Mouse (Mus musculus) embryonic fibroblast, embryonic 13.5 days (primary cell): ENCODE results near the gene Prkag2. TPM values are rescaled to one million over a fixed set of nuclear protein-coding genes. Genes with fewer than 3 reads are reported as not detected.
A peak's percentile ranks its signal among the peaks of the same experiment; 100 is the strongest.

ENCODE experiments used
- H3K27ac ChIP-seq: 2 replicates; pipeline ENCODE4 v1.5.1; 2012; ENCODE audit warnings: low read length, control low read depth, inconsistent platforms; ENCODE audit not compliant: insufficient read depth
- H3K4me1 ChIP-seq: 2 replicates; pipeline ENCODE4 v1.6.1; 2011; ENCODE audit warnings: low read length; ENCODE audit not compliant: control insufficient read depth, insufficient read depth
- H3K4me3 ChIP-seq: 2 replicates; pipeline ENCODE4 v1.5.1; 2011; ENCODE audit warnings: mild to moderate bottlenecking, control low read depth, low read length; ENCODE audit not compliant: insufficient read depth
- CTCF ChIP-seq: IDR thresholded peaks from 2 replicates; pipeline ENCODE4 v1.5.1; 2011; ENCODE audit warnings: mild to moderate bottlenecking, control low read depth, low read length, moderate library complexity, borderline replicate concordance; ENCODE audit not compliant: insufficient read depth
- POLR2A ChIP-seq: IDR thresholded peaks from 2 replicates; pipeline ENCODE4 v1.6.1; 2011; ENCODE audit warnings: low read depth, mild to moderate bottlenecking, control low read depth, low read length, moderate library complexity
- polyA plus RNA-seq: library from polyadenylated mRNA; stranded (reverse); fragments of >200 nt; gene quantifications from 2 replicates; pipeline ENCODE4 v1.2.4, GENCODE M21; 2011; ENCODE audit warnings: low read depth; ENCODE audit not compliant: missing spikeins, insufficient read length

Gene Prkag2
- polyA plus RNA-seq, 1 experiment = 39.6 TPM

- no peak overlapping the region for H3K27ac ChIP-seq
Observed at GRCm38 (mm10) chr5:25088111-25088510, 12.3 kb downstream of the Prkag2 start.

GRCm38 (mm10) chr5:25087064-25087463, 13.4 kb downstream of the Prkag2 start:
- H3K27ac ChIP-seq = no peak overlapping the region
- TF ChIP-seq POLR2A = no peak
- no peak for TF ChIP-seq CTCF

More at GRCm38 (mm10) chr5:25088111-25088510, 12.3 kb downstream of the Prkag2 start:
- Histone ChIP-seq H3K4me3 (no peak overlapping the region), H3K4me1 (no peaks in the 10 kb centered on the region)
- TF ChIP-seq CTCF (no peak), POLR2A (no peak)

GRCm38 (mm10) chr5:25086234-25086633, 14.2 kb downstream of the Prkag2 start:
- no peak for TF ChIP-seq POLR2A
- no peak for TF ChIP-seq CTCF
- H3K4me3 ChIP-seq = no peak overlapping the region

More at GRCm38 (mm10) chr5:25087064-25087463, 13.4 kb downstream of the Prkag2 start:
- Histone ChIP-seq H3K4me1 (no peaks in the 10 kb centered on the region), H3K4me3 (no peak overlapping the region)

GRCm38 (mm10) chr5:25085170-25085569, 15.3 kb downstream of the Prkag2 start:
- TF ChIP-seq CTCF (no peak), POLR2A (no peak)
- Histone ChIP-seq H3K4me1 (no peaks in the 10 kb centered on the region), H3K4me3 (no peak overlapping the region), H3K27ac (no peak overlapping the region)

More at GRCm38 (mm10) chr5:25086234-25086633, 14.2 kb downstream of the Prkag2 start:
- Histone ChIP-seq H3K4me1 (no peaks in the 10 kb centered on the region), H3K27ac (no peak overlapping the region)

GRCm38 (mm10) chr5:25083816-25084215, 16.6 kb downstream of the Prkag2 start:
- no peak overlapping the region for H3K4me3 ChIP-seq
- H3K4me1 ChIP-seq = no peaks in the 10 kb centered on the region
- H3K27ac ChIP-seq = no peak overlapping the region
- no peak for TF ChIP-seq POLR2A
- no peak for TF ChIP-seq CTCF

GRCm38 (mm10) chr5:25082542-25082941, 17.9 kb downstream of the Prkag2 start:
- H3K27ac ChIP-seq = no peak overlapping the region
- H3K4me3 ChIP-seq = no peak overlapping the region
- no peaks in the 10 kb centered on the region for H3K4me1 ChIP-seq
- no peak for TF ChIP-seq POLR2A
- TF ChIP-seq CTCF = peak; percentile 41; the same call in 1 of the 2 replicates

GRCm38 (mm10) chr5:25081545-25081944, 18.9 kb downstream of the Prkag2 start:
- Histone ChIP-seq H3K4me3 (no peak overlapping the region), H3K4me1 (no peaks in the 10 kb centered on the region), H3K27ac (no peak overlapping the region)
- TF ChIP-seq CTCF (no peak), POLR2A (no peak)

GRCm38 (mm10) chr5:25080994-25081393, 19.4 kb downstream of the Prkag2 start:
- H3K27ac ChIP-seq = no peak overlapping the region
- no peaks in the 10 kb centered on the region for H3K4me1 ChIP-seq
- TF ChIP-seq POLR2A (no peak), CTCF (no peak)
- no peak overlapping the region for H3K4me3 ChIP-seq

GRCm38 (mm10) chr5:25080438-25080945, 19.9 kb downstream of the Prkag2 start:
- TF ChIP-seq CTCF (no peak), POLR2A (no peak)
- Histone ChIP-seq H3K4me1 (no peaks in the 10 kb centered on the region), H3K4me3 (no peak overlapping the region), H3K27ac (no peak overlapping the region)

- TF ChIP-seq POLR2A (no peak), CTCF (no peak)
- Histone ChIP-seq H3K4me3 (no peak overlapping the region), H3K27ac (no peak overlapping the region), H3K4me1 (no peaks in the 10 kb centered on the region)
Observed at GRCm38 (mm10) chr5:25079766-25080265, 20.6 kb downstream of the Prkag2 start.
